Mouse (Mus musculus) urinary bladder, adult 18-20 months (tissue): ENCODE results near the gene Zfp263.

ENCODE experiments used
- DNase-seq, 2 experiments: peaks; one replicate each; pipeline ENCODE4 v3.0.0; 2022; ENCODE audit warnings: low spot score in 2 of 2, mixed read lengths in 2 of 2

Gene Zfp263

GRCm38 (mm10) chr16:3743503-3744185 lies at the start of gene Zfp263:
TSS of gene Zfp263 (plus strand) at chr16:3744093.
- DNase-seq = peak; percentile 78 to 91

GRCm38 (mm10) chr16:3699281-3699680 lies 44.6 kb upstream of the Zfp263 start:
- no peak for DNase-seq

- DNase-seq = no peak
These were observed 43.0 kb upstream of the Zfp263 start for GRCm38 (mm10) chr16:3700893-3701292.

GRCm38 (mm10) chr16:3706680-3707079 lies 37.2 kb upstream of the Zfp263 start:
- DNase-seq = no peak

- DNase-seq = no peak
These were observed 29.2 kb upstream of the Zfp263 start for GRCm38 (mm10) chr16:3714731-3715130.

- no peak for DNase-seq
These were observed 25.9 kb upstream of the Zfp263 start, which contains the start of gene Mefv for GRCm38 (mm10) chr16:3717980-3718379. TSS of gene Mefv (minus strand) at chr16:3718097.

GRCm38 (mm10) chr16:3723231-3723630 lies 20.7 kb upstream of the Zfp263 start:
- DNase-seq = no peak

GRCm38 (mm10) chr16:3727980-3728720 lies 15.7 kb upstream of the Zfp263 start:
- no peak for DNase-seq

GRCm38 (mm10) chr16:3732612-3733011 lies 11.3 kb upstream of the Zfp263 start:
- DNase-seq = no peak

GRCm38 (mm10) chr16:3733198-3733732 lies 10.6 kb upstream of the Zfp263 start:
- no peak for DNase-seq

- DNase-seq = no peak
These were observed 1.4 kb upstream of the Zfp263 start for GRCm38 (mm10) chr16:3742466-3742865.

- peak in 1 of 2 experiments; percentile 49 for DNase-seq
These were observed 350 bp downstream of the Zfp263 start for GRCm38 (mm10) chr16:3744186-3744700.

- DNase-seq = no peak
These were observed 1.8 kb downstream of the Zfp263 start for GRCm38 (mm10) chr16:3745656-3746055.

- no peak for DNase-seq
These were observed 5.1 kb downstream of the Zfp263 start for GRCm38 (mm10) chr16:3748976-3749375.

GRCm38 (mm10) chr16:3771603-3772002 lies 27.7 kb downstream of the Zfp263 start:
- no peak for DNase-seq

- no peak for DNase-seq
These were observed 32.5 kb downstream of the Zfp263 start for GRCm38 (mm10) chr16:3776365-3776764.

GRCm38 (mm10) chr16:3777986-3778385 lies 34.1 kb downstream of the Zfp263 start:
- no peak for DNase-seq

GRCm38 (mm10) chr16:3781237-3781636 lies 37.3 kb downstream of the Zfp263 start:
- no peak for DNase-seq

GRCm38 (mm10) chr16:3788394-3788793 lies 44.5 kb downstream of the Zfp263 start:
- no peak for DNase-seq
